Mouse (Mus musculus) 3134 (cell line): ENCODE measurements around the gene Gfy.

Experiments used
- DNase-seq: peaks from one replicate; pipeline ENCODE4 v3.0.0-alpha.2; 2011; ENCODE audit warnings: low spot score; ENCODE audit not compliant: insufficient read length; ENCODE audit errors: extremely low read depth

Gene Gfy

DNA sequence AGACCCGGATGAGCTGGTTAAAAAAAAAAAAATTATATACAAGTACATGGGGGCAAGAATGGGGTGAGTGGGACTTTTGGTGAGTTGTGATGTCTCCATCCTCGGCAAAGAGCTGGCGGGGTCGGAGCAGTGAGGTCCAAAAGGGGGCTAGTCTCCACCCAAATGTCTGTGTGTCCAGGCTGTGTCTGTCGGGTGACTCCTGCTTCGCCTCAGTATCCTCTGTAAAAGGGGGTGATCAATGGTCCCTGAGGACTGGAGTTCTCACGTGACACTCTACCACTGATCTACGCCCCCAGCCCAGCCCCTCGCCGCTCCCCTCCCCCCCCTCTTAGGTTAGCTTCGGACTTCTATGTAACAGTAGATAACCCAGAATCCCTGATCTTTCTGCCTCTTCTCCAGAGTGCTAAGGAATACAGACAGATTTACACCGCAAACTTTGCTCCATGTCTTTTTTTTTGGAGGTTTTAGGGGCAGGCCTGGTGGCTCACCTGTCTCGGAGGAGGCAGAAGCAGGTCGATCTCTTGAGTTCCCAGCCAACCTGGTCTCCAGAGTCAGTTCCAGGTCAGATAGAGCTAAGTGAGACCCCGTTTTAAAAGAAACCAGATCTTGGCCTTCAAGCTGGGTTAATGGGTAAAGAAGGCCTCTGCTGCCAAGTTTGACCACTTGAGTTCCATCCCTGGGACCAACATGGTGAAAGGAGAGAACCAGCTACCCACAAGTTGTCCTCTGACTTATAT is 49.4 kb downstream of the Gfy start:
- no peak for DNase-seq

DNA sequence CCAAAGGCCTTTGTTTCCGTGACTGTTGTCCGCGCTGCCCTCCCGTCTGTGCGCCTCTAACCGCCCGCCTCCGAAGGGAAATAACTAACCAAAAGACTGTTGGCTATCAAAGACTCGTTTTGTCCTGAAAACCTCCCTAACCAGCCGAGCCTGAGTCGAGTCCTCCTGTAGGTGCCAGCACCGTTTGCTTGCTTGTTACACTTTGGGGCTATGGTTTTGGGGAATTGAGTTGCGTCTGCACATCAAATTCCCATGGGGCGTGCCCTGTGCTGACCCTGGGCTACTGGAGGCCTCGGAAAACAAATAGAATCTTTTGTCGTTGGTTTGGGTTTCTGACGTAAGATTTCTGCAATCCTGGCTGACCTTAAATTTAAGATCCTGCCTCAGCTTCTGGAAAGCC is 50.1 kb downstream of the Gfy start:
- no peak for DNase-seq

DNA sequence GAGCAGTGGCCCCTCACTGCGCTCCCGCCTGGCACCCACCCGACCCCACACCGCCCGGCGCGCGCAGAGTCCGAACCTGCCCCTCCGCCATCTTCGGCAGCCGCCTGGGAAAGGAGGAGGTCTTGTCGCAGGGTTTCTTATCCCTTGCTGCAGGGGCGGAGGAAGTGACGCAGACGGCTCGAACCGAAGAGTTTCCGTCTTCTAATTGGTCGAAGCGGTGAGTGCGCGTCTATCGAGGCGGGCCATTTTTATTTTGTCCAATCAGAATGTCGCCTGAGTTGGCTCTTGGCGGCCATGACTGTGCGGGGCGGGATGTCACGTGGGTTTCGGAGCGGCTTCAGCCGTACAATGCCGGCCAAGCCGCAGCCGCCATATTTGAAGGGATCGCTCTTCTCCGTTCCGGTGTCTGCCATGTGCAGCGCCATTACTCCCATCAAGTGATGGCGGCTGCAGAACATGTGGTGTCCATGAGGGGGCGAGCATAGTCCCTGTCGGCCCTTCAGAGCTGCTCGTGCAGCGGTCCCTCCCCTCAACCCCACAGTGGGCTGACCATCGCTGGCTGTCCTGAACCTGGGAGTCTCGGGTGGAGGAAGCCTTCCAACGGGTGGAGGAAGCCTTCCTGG is 50.6 kb downstream of the Gfy start, which contains the start of gene Rpl13a:
TSS of gene Rpl13a (minus strand) at position 138 of the 623 bp plus-strand sequence.
- DNase-seq, result peak; percentile 96

DNA sequence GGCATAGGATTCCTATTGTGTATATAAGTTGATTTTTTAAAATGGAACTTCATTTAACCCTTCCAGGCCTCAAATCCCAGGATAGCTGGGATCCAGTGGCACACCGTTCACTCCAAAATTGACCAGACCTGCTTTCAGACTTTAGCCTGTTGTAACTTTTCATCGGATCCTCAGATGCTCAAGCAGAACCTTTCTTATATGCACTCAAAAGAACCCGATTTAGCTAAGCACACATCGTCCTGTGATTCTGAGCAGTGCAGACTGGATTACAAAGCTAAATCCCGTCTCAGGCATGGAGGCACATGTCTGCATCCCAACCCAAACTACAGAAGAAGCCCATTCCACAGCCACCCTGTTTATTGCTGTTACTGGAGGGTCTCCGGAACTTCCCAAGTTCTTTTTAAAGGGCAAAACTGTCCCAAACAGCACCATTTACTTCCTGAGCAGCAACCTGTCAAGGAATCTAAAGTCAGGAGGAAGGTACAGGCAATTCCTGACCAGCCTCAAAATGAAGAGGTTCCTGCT is 51.6 kb downstream of the Gfy start:
- no peak for DNase-seq

DNA sequence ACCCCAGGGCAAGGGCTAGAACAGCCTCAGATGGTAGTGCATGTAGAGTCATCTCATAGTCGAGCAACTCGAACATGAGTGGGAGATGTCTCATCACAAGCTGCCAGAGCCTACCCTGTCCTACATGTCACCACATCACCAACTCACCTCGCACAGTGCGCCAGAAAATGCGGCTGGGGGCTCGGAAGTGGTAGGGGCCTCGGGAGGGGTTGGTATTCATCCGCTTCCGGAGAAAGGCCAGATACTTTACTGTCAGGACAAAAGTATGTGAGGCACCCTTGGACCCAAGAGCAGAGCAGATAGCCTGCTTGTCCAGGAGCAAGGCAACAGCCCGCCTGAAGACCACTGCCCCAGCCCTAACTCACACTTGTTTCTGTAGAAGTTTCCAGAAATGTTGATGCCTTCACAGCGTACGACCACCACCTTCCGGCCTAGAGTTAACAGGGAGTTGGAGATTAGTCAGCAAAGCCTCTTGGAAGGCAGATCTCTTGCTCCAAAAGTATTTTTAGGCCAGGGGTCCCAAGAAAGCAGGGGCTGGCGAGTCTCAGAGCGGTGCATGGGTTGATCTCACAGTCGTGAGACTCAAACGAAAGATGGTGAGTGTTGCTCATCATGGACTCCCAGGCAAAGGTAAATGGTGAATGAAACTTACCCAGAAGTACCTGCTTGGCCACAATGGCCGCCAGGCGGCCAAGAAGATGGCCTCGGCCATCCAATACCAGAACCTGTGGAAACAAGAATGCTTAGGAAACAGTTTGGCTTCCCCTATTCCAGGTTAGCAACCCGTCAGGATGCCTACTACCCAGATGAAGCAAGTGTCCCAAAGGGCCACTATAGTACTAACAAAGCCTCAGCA is 52.3 kb downstream of the Gfy start:
- DNase-seq, result peak; percentile 51
